Mouse (Mus musculus) MEL (cell line): ENCODE measurements at regions not wholly inside any gene's neighbourhood (a gene's known extent, or its start where the extent isn't known, plus 50 kb on each side); places are given as distances from the start of the nearest gene placed in this dataset.

Experiments
- DNase-seq: peaks from one replicate; pipeline ENCODE4 v3.0.0; 2011; ENCODE audit warnings: low read depth, low spot score
- H3K27ac ChIP-seq: 2 replicates; pipeline ENCODE4 v1.5.1; 2012; ENCODE audit warnings: low read depth, mild to moderate bottlenecking, control low read depth, low read length, moderate library complexity; ENCODE audit not compliant: control insufficient read depth
- H3K27me3 ChIP-seq, 2 experiments: fragments of 150-350 bp in 1 of 2; sonication (generic) in 1 of 2; 2 replicates each; pipeline ENCODE4 v1.6.1; 2012; ENCODE audit warnings: low read length in 2 of 2, mild to moderate bottlenecking in 2 of 2, improper control_type of control experiment in 1 of 2, moderate library complexity in 1 of 2; ENCODE audit not compliant: insufficient read depth in 2 of 2, control insufficient read depth in 1 of 2
- H3K36me3 ChIP-seq, 2 experiments: 2 replicates each; pipeline ENCODE4 v1.6.1; 2012 to 2014; ENCODE audit warnings: low read length in 2 of 2, improper control_type of control experiment in 1 of 2, inconsistent platforms in 1 of 2, mild to moderate bottlenecking in 1 of 2; ENCODE audit not compliant: insufficient read depth in 2 of 2, control insufficient read depth in 1 of 2
- H3K4me1 ChIP-seq, 2 experiments: fragments of 150-350 bp in 1 of 2; sonication (generic) in 1 of 2; 2 replicates each; pipeline ENCODE4 v1.6.1; 2012; ENCODE audit warnings: low read length in 2 of 2, improper control_type of control experiment in 1 of 2, mild to moderate bottlenecking in 1 of 2; ENCODE audit not compliant: insufficient read depth in 2 of 2, control insufficient read depth in 1 of 2
- H3K4me3 ChIP-seq, 2 experiments: fragments of 150-350 bp in 1 of 2; sonication (generic) in 1 of 2; 2 replicates each; pipeline ENCODE4 v1.5.1; 2012; ENCODE audit warnings: low read depth in 2 of 2, low read length in 2 of 2, mild to moderate bottlenecking in 2 of 2, moderate library complexity in 2 of 2, control low read depth in 1 of 2, improper control_type of control experiment in 1 of 2; ENCODE audit not compliant: control insufficient read depth in 1 of 2, insufficient read depth in 1 of 2
- H3K79me2 ChIP-seq: 2 replicates; pipeline ENCODE4 v1.6.1; 2012; ENCODE audit warnings: mild to moderate bottlenecking, low read length, moderate library complexity; ENCODE audit not compliant: control insufficient read depth, poor library complexity, insufficient read depth
- H3K9ac ChIP-seq: 2 replicates; pipeline ENCODE4 v1.6.1; 2012; ENCODE audit warnings: low read depth, mild to moderate bottlenecking, control low read depth, low read length, moderate library complexity; ENCODE audit not compliant: control insufficient read depth, poor library complexity, severe bottlenecking
- H3K9me3 ChIP-seq: fragments of 150-350 bp; sonication (generic); replicated peaks from 2 replicates; pipeline ENCODE4 v1.6.1; 2012; ENCODE audit warnings: mild to moderate bottlenecking, low read length, improper control_type of control experiment, moderate library complexity; ENCODE audit not compliant: insufficient read depth
- CHD2 ChIP-seq: IDR thresholded peaks from 2 replicates; pipeline ENCODE4 v1.6.1; 2011; ENCODE audit warnings: low read length, improper control_type of control experiment
- E2F4 ChIP-seq: IDR thresholded peaks from 2 replicates; pipeline ENCODE4 v1.6.1; 2011; ENCODE audit warnings: low read depth, low read length, improper control_type of control experiment, borderline replicate concordance
- ELF1 ChIP-seq: IDR thresholded peaks from 2 replicates; pipeline ENCODE4 v1.6.1; 2014; ENCODE audit warnings: low read depth, mild to moderate bottlenecking, inconsistent platforms, low read length, improper control_type of control experiment, moderate library complexity
- GATA1 ChIP-seq: IDR thresholded peaks from 2 replicates; pipeline ENCODE4 v1.6.1; 2011; ENCODE audit warnings: low read depth, low read length, improper control_type of control experiment
- MAX ChIP-seq: IDR thresholded peaks from 2 replicates; pipeline ENCODE4 v1.6.1; 2011; ENCODE audit warnings: low read length, improper control_type of control experiment
- MAZ ChIP-seq: IDR thresholded peaks from 2 replicates; pipeline ENCODE4 v1.6.1; 2012; ENCODE audit warnings: low read depth, mild to moderate bottlenecking, inconsistent platforms, low read length, improper control_type of control experiment
- MXI1 ChIP-seq: IDR thresholded peaks from 2 replicates; pipeline ENCODE4 v1.6.1; 2011; ENCODE audit warnings: mild to moderate bottlenecking, low read depth, low read length, improper control_type of control experiment
- MYC ChIP-seq: IDR thresholded peaks from 2 replicates; pipeline ENCODE4 v1.6.1; 2011; ENCODE audit warnings: low read depth, mild to moderate bottlenecking, low read length, improper control_type of control experiment, moderate library complexity
- NELFE ChIP-seq: IDR thresholded peaks from 2 replicates; pipeline ENCODE4 v1.6.1; 2011; ENCODE audit warnings: low read depth, low read length, improper control_type of control experiment
- NRF1 ChIP-seq: IDR thresholded peaks from 2 replicates; pipeline ENCODE4 v1.6.1; 2014; ENCODE audit warnings: low read depth, mild to moderate bottlenecking, inconsistent platforms, low read length, improper control_type of control experiment, moderate library complexity; ENCODE audit not compliant: poor library complexity, insufficient read depth, severe bottlenecking
- POLR2A ChIP-seq, 2 experiments: IDR thresholded peaks; 2 replicates each; pipeline ENCODE4 v1.6.1; 2011 to 2012; ENCODE audit warnings: low read length in 2 of 2, mild to moderate bottlenecking in 2 of 2, control low read depth in 1 of 2, improper control_type of control experiment in 1 of 2, low read depth in 1 of 2, moderate library complexity in 1 of 2; ENCODE audit not compliant: control insufficient read depth in 1 of 2, insufficient read depth in 1 of 2, poor library complexity in 1 of 2
- POLR2AphosphoS5 ChIP-seq: IDR thresholded peaks from 2 replicates; pipeline ENCODE4 v1.6.1; 2012; ENCODE audit warnings: low read depth, borderline replicate concordance, mild to moderate bottlenecking, inconsistent platforms, low read length, moderate library complexity, mixed read lengths
- RAD21 ChIP-seq: IDR thresholded peaks from 2 replicates; pipeline ENCODE4 v1.6.1; 2011; ENCODE audit warnings: mild to moderate bottlenecking, low read depth, low read length, improper control_type of control experiment
- TAL1 ChIP-seq: IDR thresholded peaks from 2 replicates; pipeline ENCODE4 v1.6.1; 2012; ENCODE audit warnings: mild to moderate bottlenecking, inconsistent platforms, low read length, moderate library complexity, mixed read lengths
- TCF12 ChIP-seq: IDR thresholded peaks from 2 replicates; pipeline ENCODE4 v1.6.1; 2014; ENCODE audit warnings: low read depth, mild to moderate bottlenecking, inconsistent platforms, low read length, improper control_type of control experiment, moderate library complexity
- USF1 ChIP-seq: IDR thresholded peaks from 2 replicates; pipeline ENCODE4 v1.6.1; 2014; ENCODE audit warnings: low read depth, mild to moderate bottlenecking, inconsistent platforms, low read length, improper control_type of control experiment, moderate library complexity
- USF2 ChIP-seq, 2 experiments: IDR thresholded peaks; 2 replicates each; pipeline ENCODE4 v1.6.1; 2011 to 2012; ENCODE audit warnings: improper control_type of control experiment in 2 of 2, low read length in 2 of 2, borderline replicate concordance in 1 of 2, inconsistent platforms in 1 of 2, low read depth in 1 of 2, mild to moderate bottlenecking in 1 of 2; ENCODE audit not compliant: insufficient read depth in 1 of 2
- ZMIZ1 ChIP-seq: IDR thresholded peaks from 2 replicates; pipeline ENCODE4 v1.6.1; 2012; ENCODE audit warnings: low read depth, mild to moderate bottlenecking, inconsistent platforms, low read length, improper control_type of control experiment, moderate library complexity

- TF ChIP-seq POLR2A (IDR thresholded peaks at IDR 0.05; ENCODE audit: control insufficient read depth in 1 of 2, insufficient read depth in 1 of 2, low read depth in 1 of 2, low read length in 2 of 2, poor library complexity in 1 of 2), result no peak
- TF ChIP-seq ZMIZ1, result no peak
- TF ChIP-seq TCF12, result no peak
- TF ChIP-seq RAD21, result no peak
- TF ChIP-seq CHD2, result no peak
- no peak for TF ChIP-seq TAL1
- no peak for TF ChIP-seq GATA1
- TF ChIP-seq MAX, result no peak
- no peak for TF ChIP-seq POLR2AphosphoS5
- TF ChIP-seq NELFE, result no peak
- no peak for TF ChIP-seq E2F4
- no peak for TF ChIP-seq MAZ
- no peak for TF ChIP-seq ELF1
- no peak for TF ChIP-seq USF1
- TF ChIP-seq NRF1, result no peak
- no peak for TF ChIP-seq MXI1
- no peak for TF ChIP-seq USF2 (IDR thresholded peaks at IDR 0.05; ENCODE audit: borderline replicate concordance in 1 of 2, insufficient read depth in 1 of 2, low read depth in 1 of 2, low read length in 2 of 2)
- no peaks in the 10 kb centered on the region; a peak in 1 of 4 replicates for H3K27me3 ChIP-seq
- H3K36me3 ChIP-seq, result no peaks in the 10 kb centered on the region
- H3K9ac ChIP-seq, result no peak overlapping the region
- no peaks in the 10 kb centered on the region for H3K9me3 ChIP-seq
- DNase-seq, result no peak
- H3K79me2 ChIP-seq, result no peaks in the 10 kb centered on the region
- H3K4me1 ChIP-seq, result no peaks in the 10 kb centered on the region
- H3K4me3 ChIP-seq, result no peak overlapping the region
- no peak overlapping the region for H3K27ac ChIP-seq
Measured at GRCm38 (mm10) chr2:21121663-21122062, 83.5 kb downstream of the Enkur start.

GRCm38 (mm10) chr2:21116817-21117216, 88.3 kb downstream of the Enkur start:
- Histone ChIP-seq H3K27me3 (no peaks in the 10 kb centered on the region), H3K4me1 (no peaks in the 10 kb centered on the region), H3K79me2 (no peaks in the 10 kb centered on the region), H3K36me3 (no peaks in the 10 kb centered on the region; a peak in 1 of 4 replicates), H3K9me3 (no peaks in the 10 kb centered on the region), H3K27ac (no peak overlapping the region), H3K9ac (no peak overlapping the region), H3K4me3 (no peak overlapping the region)
- no peak for TF ChIP-seq MAZ
- no peak for TF ChIP-seq MXI1
- no peak for TF ChIP-seq MYC
- DNase-seq, result no peak
